Mouse (Mus musculus) ES-Bruce4 (cell line): Measurements from ENCODE around the gene Thbd.

Experiments
- CTCF ChIP-seq: IDR thresholded peaks from one replicate; pipeline ENCODE4 v1.8.1; 2011; ENCODE audit warnings: low read depth, low read length
- EP300 ChIP-seq: IDR thresholded peaks from 2 replicates; pipeline ENCODE4 v1.6.1; 2011; ENCODE audit warnings: low read depth, low read length; ENCODE audit not compliant: insufficient read depth
- POLR2A ChIP-seq: IDR thresholded peaks from one replicate; pipeline ENCODE4 v1.8.1; 2011; ENCODE audit warnings: low read length; ENCODE audit not compliant: insufficient read depth

GRCm38 (mm10) chr2:148421706-148422105 is 13.7 kb upstream of the Thbd start:
- TF ChIP-seq CTCF (no peak), POLR2A (no peak), EP300 (no peak)
